Mouse (Mus musculus): ENCODE results near the gene Ptpn5.

Gene Ptpn5

DNA sequence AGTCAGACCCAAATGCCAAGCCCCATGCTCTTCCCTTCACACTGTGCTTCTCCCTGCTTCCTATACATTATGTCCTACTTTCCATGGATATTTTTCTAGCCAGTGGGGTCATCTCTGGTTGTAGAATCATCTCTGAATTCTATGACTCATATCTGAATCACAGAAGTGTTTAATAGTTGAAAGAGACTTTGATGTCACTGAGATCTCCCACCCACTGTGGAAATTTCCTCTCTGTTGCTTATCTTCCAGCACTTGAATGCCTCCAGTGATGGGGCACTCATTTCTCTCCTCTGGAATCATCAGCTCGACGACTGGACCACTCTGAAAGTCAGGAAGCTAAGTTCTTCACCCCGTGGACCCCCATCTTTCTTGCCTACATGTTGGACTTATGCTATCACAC is 22.4 kb downstream of the Ptpn5 start:
- no peak for DNase-seq (ENCODE audit: low read depth)

DNA sequence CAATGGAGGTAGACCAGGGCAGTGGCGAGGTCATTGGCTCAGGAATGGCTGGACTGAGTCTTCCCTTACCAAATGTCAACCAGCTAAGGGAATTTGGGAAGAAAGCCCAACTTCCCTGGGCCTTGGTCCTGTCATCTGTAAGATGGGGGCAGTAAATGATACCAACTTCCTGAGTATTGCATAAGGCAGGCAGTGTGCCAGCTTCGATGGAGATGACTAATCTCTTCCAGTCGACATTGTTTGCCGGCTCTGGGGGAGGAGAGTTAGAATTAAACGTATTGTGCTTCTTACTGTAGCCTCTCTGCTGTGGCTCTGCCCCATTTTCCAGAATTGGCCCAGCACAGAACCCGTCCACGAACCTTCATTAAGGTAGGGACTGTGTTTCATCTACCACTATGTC is 23.0 kb downstream of the Ptpn5 start:
- no peak for DNase-seq (ENCODE audit: low read depth)

GRCm38 (mm10) chr7:47108779-47109189 is 24.7 kb downstream of the Ptpn5 start:
- no peak for DNase-seq (ENCODE audit: low read depth)

DNA sequence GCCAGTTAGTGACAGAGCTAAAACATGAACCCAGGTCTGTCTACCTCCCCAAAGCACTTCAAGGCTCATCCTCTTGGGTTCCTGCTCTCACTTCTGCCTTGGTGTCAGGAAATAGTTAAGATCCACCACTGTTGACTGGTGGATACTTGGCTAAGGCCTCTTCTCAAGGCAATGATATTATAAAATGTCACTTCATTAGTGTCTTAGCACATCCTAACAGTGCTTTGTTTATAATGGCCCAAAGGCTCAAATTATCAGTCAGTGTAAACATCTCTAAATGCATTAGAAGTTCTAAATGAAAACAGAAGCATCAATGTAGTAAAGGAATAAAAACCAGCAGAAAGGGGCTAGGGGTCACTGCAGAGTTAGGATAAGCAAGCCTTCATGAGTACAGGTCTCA is 26.5 kb downstream of the Ptpn5 start:
- DNase-seq (ENCODE audit: low read depth), result no peak

DNA sequence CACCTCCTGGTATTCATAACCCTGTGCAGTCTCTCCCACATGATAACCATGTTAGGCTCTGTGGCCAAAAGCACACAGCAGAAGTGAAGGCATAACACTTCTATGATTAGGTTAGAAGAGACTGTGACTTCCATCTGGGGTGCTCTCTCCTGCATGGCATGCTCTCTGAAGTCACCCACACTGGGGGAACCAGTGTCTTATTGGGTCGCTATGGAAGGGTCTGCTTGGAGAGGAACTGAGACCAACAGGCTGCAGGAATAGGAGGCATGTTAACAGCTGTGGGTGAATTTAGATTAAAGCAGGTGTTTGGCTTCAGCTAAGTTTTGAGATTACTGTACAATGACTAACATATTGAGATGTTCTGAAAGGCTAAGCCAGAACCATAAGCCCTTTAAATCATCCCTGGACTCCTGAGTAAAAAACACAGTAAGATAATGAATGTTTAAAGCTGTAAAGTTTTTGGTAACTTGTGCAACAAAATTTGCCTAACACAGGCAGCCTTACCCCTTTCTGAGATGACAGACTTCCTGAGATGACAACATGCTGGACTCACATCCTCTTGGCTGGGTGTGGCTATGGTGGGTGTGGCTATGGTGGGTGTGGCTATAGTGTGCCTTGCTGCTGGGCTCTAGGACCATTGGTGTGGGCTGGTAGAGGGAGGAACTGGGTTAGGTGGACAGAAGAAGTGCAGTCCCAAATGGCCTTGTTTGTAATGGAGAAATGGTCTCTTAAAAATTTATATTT is 29.6 kb downstream of the Ptpn5 start:
- peak; percentile 78 for DNase-seq (ENCODE audit: low read depth)

GRCm38 (mm10) chr7:47102970-47103369 is 30.5 kb downstream of the Ptpn5 start:
- no peak for DNase-seq (ENCODE audit: low read depth)

GRCm38 (mm10) chr7:47100615-47101014 is 32.9 kb downstream of the Ptpn5 start:
- DNase-seq (ENCODE audit: low read depth), result no peak

DNA sequence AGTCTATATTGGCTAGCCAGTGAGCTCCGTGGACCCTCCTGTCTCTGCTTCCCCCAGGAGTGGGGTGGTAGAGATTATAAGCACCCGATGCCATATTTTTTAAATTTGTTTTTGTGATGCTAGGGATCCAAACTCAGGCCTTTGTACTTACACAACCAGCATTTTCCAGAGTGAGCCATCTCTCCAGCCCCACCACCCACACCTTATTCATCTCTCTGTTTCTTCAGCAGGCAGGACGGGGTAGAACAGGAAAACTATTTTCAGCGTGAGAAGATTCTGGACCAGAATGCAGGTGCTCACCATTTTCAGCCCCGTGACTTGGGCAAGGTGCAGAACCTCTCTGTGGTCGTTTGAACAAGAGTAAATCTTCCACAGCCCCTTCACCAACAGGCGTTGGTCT is 34.2 kb downstream of the Ptpn5 start:
- DNase-seq (ENCODE audit: low read depth), result no peak

GRCm38 (mm10) chr7:47098044-47098443 is 35.4 kb downstream of the Ptpn5 start:
- DNase-seq (ENCODE audit: low read depth), result peak; percentile 16

GRCm38 (mm10) chr7:47094969-47095368 is 38.5 kb downstream of the Ptpn5 start:
- no peak for DNase-seq (ENCODE audit: low read depth)

DNA sequence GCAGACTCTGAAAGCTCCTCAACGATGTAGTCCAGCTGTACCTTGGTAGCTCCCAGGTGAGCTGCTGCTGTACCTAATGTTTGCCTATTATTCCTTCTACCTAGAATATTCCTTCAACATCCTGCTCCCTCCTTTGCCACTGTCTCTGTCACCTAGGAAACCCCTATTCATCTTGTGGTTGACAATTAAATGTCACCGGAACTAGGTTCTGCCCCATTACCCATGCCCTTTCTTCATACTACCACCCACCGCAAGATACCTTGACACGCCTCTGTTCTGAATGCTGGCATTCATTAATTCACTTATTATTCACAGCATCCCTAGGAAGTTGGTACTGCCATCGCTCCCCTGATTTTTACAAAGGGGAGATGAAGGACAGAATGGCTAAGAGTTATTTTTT is 39.5 kb downstream of the Ptpn5 start:
- DNase-seq (ENCODE audit: low read depth), result no peak

GRCm38 (mm10) chr7:47085075-47085474 is 48.4 kb downstream of the Ptpn5 start:
- DNase-seq (ENCODE audit: low read depth), result no peak

DNA sequence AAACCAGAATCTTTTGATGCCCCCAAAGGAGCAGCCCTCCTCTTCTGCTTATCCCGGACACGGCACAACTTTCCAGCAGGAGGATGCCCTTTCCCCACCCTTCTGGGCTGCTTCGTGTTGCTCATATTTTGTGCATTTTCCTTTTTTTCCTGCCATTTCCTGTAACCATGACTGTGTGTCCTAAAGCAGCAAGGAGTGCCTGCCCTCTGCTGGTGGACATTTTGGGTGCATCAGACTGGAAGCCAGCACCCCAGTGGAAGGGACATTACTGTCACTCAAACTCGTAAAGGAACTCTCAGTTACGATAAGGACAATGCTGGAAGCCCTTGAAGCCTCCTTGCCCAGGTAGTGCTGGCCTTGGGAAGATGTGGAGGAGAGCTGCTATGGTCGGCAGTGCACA is 52.2 kb downstream of the Ptpn5 start:
- DNase-seq (ENCODE audit: low read depth), result peak; percentile 48

DNA sequence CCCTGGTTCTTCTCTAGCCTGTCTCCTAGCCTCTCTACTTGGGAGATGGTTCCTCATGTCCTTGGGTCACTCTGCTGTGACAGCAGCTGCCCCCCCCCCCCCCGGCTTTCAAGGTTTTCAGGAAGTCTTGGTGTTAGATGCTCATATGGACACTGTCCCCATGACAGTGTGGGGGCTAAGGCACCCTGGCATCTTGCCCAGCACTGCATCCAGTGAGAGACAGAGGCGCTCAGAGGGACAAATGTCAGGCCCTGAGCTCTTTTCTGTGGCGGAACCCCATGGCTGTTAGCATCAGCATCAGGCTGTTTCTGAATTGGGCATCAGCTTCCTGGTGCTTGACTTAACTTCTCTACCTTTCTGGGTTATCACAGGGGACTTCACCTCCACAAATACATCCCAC is 52.6 kb downstream of the Ptpn5 start:
- DNase-seq (ENCODE audit: low read depth), result no peak

GRCm38 (mm10) chr7:47077451-47077850 is 56.0 kb downstream of the Ptpn5 start:
- DNase-seq (ENCODE audit: low read depth), result peak; percentile 52

DNA sequence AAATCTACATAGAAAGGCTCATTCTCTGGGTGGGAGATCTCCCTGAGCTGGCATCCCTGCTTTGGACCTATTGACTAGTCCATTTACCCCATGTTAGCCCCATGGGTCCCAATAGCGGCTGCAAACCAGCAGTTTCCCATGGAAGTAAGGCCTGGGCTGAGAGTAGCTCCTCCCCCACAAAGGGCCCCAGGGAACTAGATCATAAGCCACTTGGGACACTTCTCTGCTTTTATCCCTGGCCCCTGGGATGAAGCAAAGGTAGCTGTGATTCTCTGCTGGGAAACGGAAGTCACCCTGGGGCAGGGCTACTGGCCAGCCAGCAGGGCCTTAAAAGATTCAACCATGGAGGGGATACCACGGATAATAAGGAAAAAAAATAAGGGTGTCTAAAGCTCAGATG is 56.8 kb downstream of the Ptpn5 start:
- no peak for DNase-seq (ENCODE audit: low read depth)

- DNase-seq (ENCODE audit: low read depth), result no peak
These were observed 57.3 kb downstream of the Ptpn5 start for GRCm38 (mm10) chr7:47076193-47076592.

DNA sequence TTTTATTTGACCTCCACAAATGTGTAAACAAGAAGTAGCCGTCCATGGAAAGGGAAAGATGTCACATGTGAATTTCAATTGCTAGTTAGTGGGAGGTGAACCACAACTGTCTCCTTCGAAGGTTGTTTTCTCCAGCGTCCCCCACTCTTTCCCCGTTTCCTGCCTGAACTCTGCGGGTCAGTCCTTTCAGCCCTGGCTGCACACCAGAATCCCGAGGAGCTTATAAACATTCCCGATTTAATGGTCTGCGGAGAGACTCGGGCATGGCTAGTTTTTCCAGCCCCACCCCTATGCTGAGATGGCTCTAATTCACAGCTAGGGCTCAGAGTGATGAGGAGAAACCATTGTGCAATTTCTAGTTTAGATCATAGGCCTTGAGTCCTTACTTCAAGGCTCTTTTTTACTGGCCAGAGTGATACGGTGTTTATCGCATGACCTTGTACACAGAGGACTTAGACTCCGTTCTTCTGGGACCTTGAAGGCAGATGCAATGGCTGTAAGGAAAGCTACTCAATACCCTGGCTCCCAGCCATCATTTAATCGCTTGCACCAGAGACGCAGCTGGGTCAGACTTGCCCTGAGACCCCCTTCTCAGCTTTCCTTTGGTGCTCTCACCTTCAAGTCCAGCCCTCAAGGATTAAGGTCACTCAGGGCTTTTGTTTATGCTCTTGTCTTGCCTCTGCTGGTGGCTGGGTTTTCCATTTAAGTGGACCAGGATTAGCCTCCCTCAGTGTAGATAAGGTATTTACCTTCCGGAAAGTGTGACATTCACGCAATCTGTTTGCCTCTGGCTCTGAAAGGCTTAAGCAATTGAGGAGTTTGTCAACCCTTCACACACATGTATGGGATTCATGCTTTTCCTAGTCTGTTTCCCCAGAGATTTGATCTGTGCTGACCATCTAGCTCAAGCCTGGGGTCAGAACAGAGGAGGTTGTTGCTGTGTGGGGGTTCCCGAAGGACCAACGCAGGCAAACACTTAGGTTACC is 59.7 kb downstream of the Ptpn5 start:
- DNase-seq (ENCODE audit: low read depth), result no peak

GRCm38 (mm10) chr7:47072551-47072950 is 60.9 kb downstream of the Ptpn5 start:
- no peak for DNase-seq (ENCODE audit: low read depth)

DNA sequence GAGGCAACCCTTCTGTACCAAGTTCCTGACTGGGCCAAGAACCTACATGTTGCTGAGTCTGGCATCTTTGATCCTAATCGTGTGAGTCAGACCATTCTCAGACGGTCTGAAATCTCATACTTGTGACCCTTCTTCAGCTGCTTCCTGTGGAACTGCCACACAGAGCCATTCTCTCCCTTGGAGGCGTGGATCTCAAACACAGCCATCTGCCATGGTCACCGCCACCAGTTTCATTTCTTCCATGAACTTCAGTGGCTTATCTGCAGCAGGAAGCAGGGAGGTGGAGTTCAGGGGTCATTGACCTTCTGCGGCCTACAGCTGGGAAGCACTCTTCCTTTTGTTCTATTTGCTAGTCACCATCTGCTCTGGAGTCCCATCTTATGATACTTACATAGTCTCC is 65.6 kb downstream of the Ptpn5 start:
- no peak for DNase-seq (ENCODE audit: low read depth)

GRCm38 (mm10) chr7:47066942-47067341 is 66.5 kb downstream of the Ptpn5 start:
- no peak for DNase-seq (ENCODE audit: low read depth)

GRCm38 (mm10) chr7:47061560-47061959 is 71.9 kb downstream of the Ptpn5 start:
- no peak for DNase-seq (ENCODE audit: low read depth)

- no peak for DNase-seq (ENCODE audit: low read depth)
These were observed 74.1 kb downstream of the Ptpn5 start for GRCm38 (mm10) chr7:47059339-47059738.
